Mouse (Mus musculus): ENCODE measurements around the gene Zcchc13. TPM values are rescaled to one million over a fixed set of nuclear protein-coding genes. Genes with fewer than 3 reads are reported as not detected.

The Zcchc13 gene
- total RNA-seq (2021), result not detected
- long read RNA-seq, experiment 1, result 0 reads
- long read RNA-seq, experiment 2, result 0 reads

- DNase-seq (ENCODE audit: low spot score in 2 of 2), result no peak
Observed at GRCm38 (mm10) chrX:103630303-103630702, at the start of gene Zcchc13. Gene Zcchc13, plus strand, starts transcription at chrX:103630586.

- DNase-seq (ENCODE audit: low spot score in 2 of 2), result no peak
Observed at GRCm38 (mm10) chrX:103584262-103584661, 46.1 kb upstream of the Zcchc13 start.

- no peak for DNase-seq (ENCODE audit: low spot score in 2 of 2)
Observed at GRCm38 (mm10) chrX:103592056-103592455, 38.3 kb upstream of the Zcchc13 start.

GRCm38 (mm10) chrX:103602553-103602952 is 27.8 kb upstream of the Zcchc13 start:
- DNase-seq (ENCODE audit: low spot score in 2 of 2), result no peak

- no peak for DNase-seq (ENCODE audit: low spot score in 2 of 2)
Observed at GRCm38 (mm10) chrX:103604211-103604610, 26.2 kb upstream of the Zcchc13 start.

GRCm38 (mm10) chrX:103605473-103605872 is 24.9 kb upstream of the Zcchc13 start:
- no peak for DNase-seq (ENCODE audit: low spot score in 2 of 2)

GRCm38 (mm10) chrX:103610401-103610800 is 20.0 kb upstream of the Zcchc13 start:
- DNase-seq (ENCODE audit: low spot score in 2 of 2), result no peak

- DNase-seq (ENCODE audit: low spot score in 2 of 2), result no peak
Observed at GRCm38 (mm10) chrX:103611462-103611861, 18.9 kb upstream of the Zcchc13 start.

GRCm38 (mm10) chrX:103614700-103615233 is 15.6 kb upstream of the Zcchc13 start:
- DNase-seq (ENCODE audit: low spot score in 2 of 2), result no peak

- no peak for DNase-seq (ENCODE audit: low spot score in 2 of 2)
Observed at GRCm38 (mm10) chrX:103615453-103615852, 14.9 kb upstream of the Zcchc13 start.

GRCm38 (mm10) chrX:103616162-103616535 is 14.2 kb upstream of the Zcchc13 start:
- peak; percentile 25 to 33 for DNase-seq (ENCODE audit: low spot score in 2 of 2)

- DNase-seq (ENCODE audit: low spot score in 2 of 2), result peak; percentile 40 to 75
Observed at GRCm38 (mm10) chrX:103616536-103617404, 13.6 kb upstream of the Zcchc13 start.

- DNase-seq (ENCODE audit: low spot score in 2 of 2), result no peak
Observed at GRCm38 (mm10) chrX:103617405-103618095, 12.8 kb upstream of the Zcchc13 start.

- peak in 1 of 2 experiments; percentile 22 for DNase-seq (ENCODE audit: low spot score in 2 of 2)
Observed at GRCm38 (mm10) chrX:103621799-103622198, 8.6 kb upstream of the Zcchc13 start.

GRCm38 (mm10) chrX:103622260-103622934 is 8.0 kb upstream of the Zcchc13 start:
- DNase-seq (ENCODE audit: low spot score in 2 of 2), result peak; percentile 76 to 90

- DNase-seq (ENCODE audit: low spot score in 2 of 2), result peak in 1 of 2 experiments; percentile 23
Observed at GRCm38 (mm10) chrX:103622935-103623280, 7.5 kb upstream of the Zcchc13 start.

- peak; percentile 36 to 39 for DNase-seq (ENCODE audit: low spot score in 2 of 2)
Observed at GRCm38 (mm10) chrX:103623411-103623845, 7.0 kb upstream of the Zcchc13 start.

- DNase-seq (ENCODE audit: low spot score in 2 of 2), result no peak
Observed at GRCm38 (mm10) chrX:103624426-103625168, 5.8 kb upstream of the Zcchc13 start.

GRCm38 (mm10) chrX:103628890-103629289 is 1.5 kb upstream of the Zcchc13 start:
- DNase-seq (ENCODE audit: low spot score in 2 of 2), result no peak

- no peak for DNase-seq (ENCODE audit: low spot score in 2 of 2)
Observed at GRCm38 (mm10) chrX:103633895-103634294, 3.5 kb downstream of the Zcchc13 start.

- no peak for DNase-seq (ENCODE audit: low spot score in 2 of 2)
Observed at GRCm38 (mm10) chrX:103636021-103636420, 5.6 kb downstream of the Zcchc13 start.

Data from adrenal gland, adult 18-20 months (tissue).